Mouse (Mus musculus): Measurements from ENCODE around the gene Spop. TPM values are rescaled to one million over a fixed set of nuclear protein-coding genes. Genes with fewer than 3 reads are reported as not detected.

Spop gene
- polyA plus RNA-seq, 1 experiment, result 19.6 TPM

DNA sequence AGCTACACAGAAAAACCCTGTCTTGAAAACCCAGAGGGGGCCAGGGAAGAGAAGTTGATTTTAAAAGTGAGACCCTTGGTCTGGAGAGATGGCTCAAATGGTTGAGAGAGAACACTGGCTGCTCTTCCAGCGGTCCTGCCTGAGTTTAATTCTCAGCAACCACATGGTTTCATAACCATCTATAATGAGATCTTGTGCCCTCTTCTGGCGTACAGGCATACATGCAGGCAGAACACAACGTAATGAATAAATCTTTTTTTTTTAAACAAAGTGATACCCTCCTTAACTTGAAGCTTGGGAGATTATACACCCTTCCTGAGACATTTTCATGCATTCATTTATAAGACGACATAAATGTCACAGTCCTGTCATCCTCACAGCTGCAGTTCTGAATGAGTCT lies 65.6 kb downstream of the Spop start:
- H3K36me3 ChIP-seq (ENCODE audit: control insufficient read depth, insufficient read depth, low read length), result no peaks in the 10 kb centered on the region; the same call in 1 of the 2 replicates
- H3K4me1 ChIP-seq (ENCODE audit: control insufficient read depth, insufficient read depth, low read length), result no peaks in the 10 kb centered on the region
- no peaks in the 10 kb centered on the region for H3K27me3 ChIP-seq (ENCODE audit: control insufficient read depth, insufficient read depth, low read length)
- no peak for TF ChIP-seq POLR2A (IDR thresholded peaks at IDR 0.05; ENCODE audit: control insufficient read depth, low read depth, low read length)
- TF ChIP-seq CTCF (IDR thresholded peaks at IDR 0.05; ENCODE audit: control insufficient read depth, insufficient read depth, insufficient replicate concordance, low read depth, low read length), result no peak
- H3K4me3 ChIP-seq (ENCODE audit: control insufficient read depth, low read depth, low read length), result no peak overlapping the region
- H3K27ac ChIP-seq (ENCODE audit: control insufficient read depth, insufficient read depth, low read depth, low read length), result no peak overlapping the region

DNA sequence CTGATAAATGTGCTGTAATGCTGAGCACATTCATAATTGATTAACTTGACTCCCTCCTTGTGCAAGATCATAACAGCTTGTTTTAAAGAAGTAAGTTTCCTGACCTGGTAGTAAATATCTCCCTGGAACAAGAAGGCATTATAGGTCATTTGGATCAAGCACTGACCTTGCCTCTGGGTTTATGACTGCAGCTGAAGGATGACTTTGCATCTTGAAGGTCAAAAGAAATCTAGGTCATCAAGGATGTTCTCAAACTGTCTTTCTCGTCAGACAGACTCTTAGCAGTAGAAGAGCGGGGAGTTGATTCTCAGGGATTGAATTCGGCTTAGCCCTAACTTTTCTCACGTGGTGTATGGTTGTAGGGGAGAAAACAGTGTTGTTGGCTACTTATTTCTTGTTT lies 66.8 kb downstream of the Spop start:
- TF ChIP-seq CTCF (IDR thresholded peaks at IDR 0.05; ENCODE audit: control insufficient read depth, insufficient read depth, insufficient replicate concordance, low read depth, low read length) (no peak), POLR2A (IDR thresholded peaks at IDR 0.05; ENCODE audit: control insufficient read depth, low read depth, low read length) (no peak)
- H3K4me1 ChIP-seq (ENCODE audit: control insufficient read depth, insufficient read depth, low read length), result no peaks in the 10 kb centered on the region

DNA sequence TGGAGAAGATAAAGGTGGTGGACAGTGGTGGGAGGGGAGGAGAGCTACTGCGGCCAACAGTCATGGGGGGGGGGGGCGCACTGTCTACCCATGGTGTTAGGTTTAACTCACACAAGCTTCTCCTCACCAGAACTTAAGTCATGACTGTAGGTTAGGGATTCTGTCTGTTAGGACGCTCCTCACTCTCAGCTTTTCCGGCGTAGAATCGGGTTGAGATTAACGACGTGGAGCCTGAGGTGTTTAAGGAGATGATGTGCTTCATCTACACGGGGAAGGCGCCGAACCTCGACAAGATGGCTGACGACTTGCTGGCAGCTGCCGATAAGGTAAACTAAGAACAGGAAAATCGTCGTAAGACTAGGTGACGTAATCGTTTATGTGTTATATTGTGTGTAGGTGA lies 71.8 kb downstream of the Spop start:
- no peaks in the 10 kb centered on the region for H3K4me1 ChIP-seq (ENCODE audit: control insufficient read depth, insufficient read depth, low read length)
- no peak overlapping the region for H3K27ac ChIP-seq (ENCODE audit: control insufficient read depth, insufficient read depth, low read depth, low read length)
- H3K36me3 ChIP-seq (ENCODE audit: control insufficient read depth, insufficient read depth, low read length), result no peaks in the 10 kb centered on the region; the same call in 1 of the 2 replicates
- no peak overlapping the region for H3K4me3 ChIP-seq (ENCODE audit: control insufficient read depth, low read depth, low read length)
- H3K27me3 ChIP-seq (ENCODE audit: control insufficient read depth, insufficient read depth, low read length), result no peaks in the 10 kb centered on the region
- TF ChIP-seq POLR2A (IDR thresholded peaks at IDR 0.05; ENCODE audit: control insufficient read depth, low read depth, low read length) (no peak), CTCF (IDR thresholded peaks at IDR 0.05; ENCODE audit: control insufficient read depth, insufficient read depth, insufficient replicate concordance, low read depth, low read length) (no peak)

More for the DNA sequence above, 66.8 kb downstream of the Spop start:
- Histone ChIP-seq H3K36me3 (ENCODE audit: control insufficient read depth, insufficient read depth, low read length) (no peaks in the 10 kb centered on the region; the same call in 1 of the 2 replicates), H3K27me3 (ENCODE audit: control insufficient read depth, insufficient read depth, low read length) (no peaks in the 10 kb centered on the region), H3K27ac (ENCODE audit: control insufficient read depth, insufficient read depth, low read depth, low read length) (no peak overlapping the region), H3K4me3 (ENCODE audit: control insufficient read depth, low read depth, low read length) (no peak overlapping the region)

DNA sequence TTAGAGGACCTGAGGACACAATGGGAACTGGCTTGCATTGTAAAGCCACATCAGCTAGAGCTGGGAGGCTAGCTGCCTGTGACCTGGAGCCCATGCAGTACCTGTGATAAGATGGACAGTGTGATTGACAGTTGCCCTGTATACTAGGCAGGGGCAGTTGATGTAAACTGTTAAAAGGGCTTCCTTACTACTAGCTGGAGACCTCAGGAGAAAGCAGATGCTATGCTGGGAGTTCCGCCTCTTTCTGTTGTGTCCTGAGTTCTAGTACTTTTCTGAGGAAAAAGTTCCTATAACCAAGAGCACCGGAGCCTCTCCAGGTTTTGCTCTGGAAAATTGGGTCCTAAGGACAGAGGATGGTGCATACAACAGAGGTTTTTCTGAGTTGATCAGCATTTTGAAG lies 73.4 kb downstream of the Spop start:
- H3K4me1 ChIP-seq (ENCODE audit: control insufficient read depth, insufficient read depth, low read length), result no peaks in the 10 kb centered on the region
- no peak overlapping the region for H3K27ac ChIP-seq (ENCODE audit: control insufficient read depth, insufficient read depth, low read depth, low read length)
- H3K27me3 ChIP-seq (ENCODE audit: control insufficient read depth, insufficient read depth, low read length), result no peaks in the 10 kb centered on the region
- TF ChIP-seq CTCF (IDR thresholded peaks at IDR 0.05; ENCODE audit: control insufficient read depth, insufficient read depth, insufficient replicate concordance, low read depth, low read length), result no peak
- no peak for TF ChIP-seq POLR2A (IDR thresholded peaks at IDR 0.05; ENCODE audit: control insufficient read depth, low read depth, low read length)
- no peak overlapping the region for H3K4me3 ChIP-seq (ENCODE audit: control insufficient read depth, low read depth, low read length)
- no peaks in the 10 kb centered on the region; the same call in 1 of the 2 replicates for H3K36me3 ChIP-seq (ENCODE audit: control insufficient read depth, insufficient read depth, low read length)

DNA sequence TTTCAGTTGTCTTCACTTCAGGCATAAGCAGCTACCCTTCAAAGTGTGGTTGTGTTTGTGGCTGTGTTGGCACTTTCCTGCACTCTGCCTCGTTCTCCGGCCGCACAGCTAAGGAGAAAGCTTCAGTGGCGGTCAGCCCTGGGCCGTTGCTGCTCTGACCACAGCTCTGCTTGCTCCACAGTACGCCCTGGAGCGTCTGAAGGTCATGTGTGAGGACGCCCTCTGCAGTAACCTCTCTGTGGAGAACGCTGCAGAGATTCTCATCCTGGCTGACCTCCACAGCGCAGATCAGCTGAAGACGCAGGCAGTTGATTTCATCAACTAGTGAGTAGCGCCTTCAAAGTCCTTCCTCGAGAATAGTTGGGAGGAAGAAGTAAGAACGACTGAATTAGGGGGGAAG lies 76.2 kb downstream of the Spop start:
- Histone ChIP-seq H3K27ac (ENCODE audit: control insufficient read depth, insufficient read depth, low read depth, low read length) (no peak overlapping the region), H3K4me3 (ENCODE audit: control insufficient read depth, low read depth, low read length) (no peak overlapping the region), H3K4me1 (ENCODE audit: control insufficient read depth, insufficient read depth, low read length) (no peaks in the 10 kb centered on the region), H3K27me3 (ENCODE audit: control insufficient read depth, insufficient read depth, low read length) (no peaks in the 10 kb centered on the region), H3K36me3 (ENCODE audit: control insufficient read depth, insufficient read depth, low read length) (no peaks in the 10 kb centered on the region; the same call in 1 of the 2 replicates)
- no peak for TF ChIP-seq POLR2A (IDR thresholded peaks at IDR 0.05; ENCODE audit: control insufficient read depth, low read depth, low read length)
- no peak for TF ChIP-seq CTCF (IDR thresholded peaks at IDR 0.05; ENCODE audit: control insufficient read depth, insufficient read depth, insufficient replicate concordance, low read depth, low read length)

DNA sequence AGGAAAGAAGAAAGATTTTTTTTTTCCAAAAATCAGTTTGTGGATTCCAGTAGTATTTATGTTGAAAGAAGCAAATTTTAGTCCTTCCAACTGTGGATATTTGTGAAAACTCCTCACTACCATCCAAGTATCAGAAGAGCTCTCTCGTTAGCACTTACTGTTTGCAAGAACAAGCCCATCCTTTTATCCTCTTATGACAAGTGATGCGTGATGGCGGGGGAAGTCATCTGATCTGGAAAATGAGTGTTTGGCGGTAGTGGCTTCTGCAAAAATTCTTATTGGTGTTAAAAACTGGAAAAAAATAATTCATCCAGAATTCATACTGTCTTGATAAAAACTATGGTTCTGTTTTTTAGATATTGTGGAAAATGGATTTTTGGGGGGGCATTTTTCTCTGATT lies 78.4 kb downstream of the Spop start:
- Histone ChIP-seq H3K36me3 (ENCODE audit: control insufficient read depth, insufficient read depth, low read length) (no peaks in the 10 kb centered on the region; the same call in 1 of the 2 replicates), H3K27ac (ENCODE audit: control insufficient read depth, insufficient read depth, low read depth, low read length) (no peak overlapping the region), H3K27me3 (ENCODE audit: control insufficient read depth, insufficient read depth, low read length) (no peaks in the 10 kb centered on the region), H3K4me1 (ENCODE audit: control insufficient read depth, insufficient read depth, low read length) (no peaks in the 10 kb centered on the region), H3K4me3 (ENCODE audit: control insufficient read depth, low read depth, low read length) (no peak overlapping the region)
- TF ChIP-seq POLR2A (IDR thresholded peaks at IDR 0.05; ENCODE audit: control insufficient read depth, low read depth, low read length), result no peak
- TF ChIP-seq CTCF (IDR thresholded peaks at IDR 0.05; ENCODE audit: control insufficient read depth, insufficient read depth, insufficient replicate concordance, low read depth, low read length), result no peak

DNA sequence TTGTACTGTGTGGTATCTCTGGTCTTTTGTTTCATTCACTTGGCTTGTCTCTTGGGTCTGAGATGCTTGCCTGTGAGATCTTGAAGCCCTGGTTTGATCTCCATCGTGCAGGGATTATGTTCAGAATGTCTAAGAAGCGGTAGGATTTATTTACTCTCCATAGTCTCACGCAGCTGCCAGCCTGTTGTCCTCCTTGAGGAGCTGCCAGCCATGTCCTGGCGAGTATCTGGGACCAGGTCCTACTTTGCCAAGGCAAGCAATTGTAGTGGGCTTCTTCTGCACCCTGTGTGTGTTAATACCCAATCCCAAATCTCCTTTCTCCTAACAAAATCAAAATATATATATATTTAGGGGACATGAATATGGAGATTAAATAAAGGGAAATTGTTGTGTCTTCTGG lies 79.1 kb downstream of the Spop start:
- no peak overlapping the region for H3K4me3 ChIP-seq (ENCODE audit: control insufficient read depth, low read depth, low read length)
- H3K36me3 ChIP-seq (ENCODE audit: control insufficient read depth, insufficient read depth, low read length), result no peaks in the 10 kb centered on the region; the same call in 1 of the 2 replicates
- no peak for TF ChIP-seq POLR2A (IDR thresholded peaks at IDR 0.05; ENCODE audit: control insufficient read depth, low read depth, low read length)
- TF ChIP-seq CTCF (IDR thresholded peaks at IDR 0.05; ENCODE audit: control insufficient read depth, insufficient read depth, insufficient replicate concordance, low read depth, low read length), result no peak
- H3K27ac ChIP-seq (ENCODE audit: control insufficient read depth, insufficient read depth, low read depth, low read length), result no peak overlapping the region
- H3K27me3 ChIP-seq (ENCODE audit: control insufficient read depth, insufficient read depth, low read length), result no peaks in the 10 kb centered on the region
- no peaks in the 10 kb centered on the region for H3K4me1 ChIP-seq (ENCODE audit: control insufficient read depth, insufficient read depth, low read length)

DNA sequence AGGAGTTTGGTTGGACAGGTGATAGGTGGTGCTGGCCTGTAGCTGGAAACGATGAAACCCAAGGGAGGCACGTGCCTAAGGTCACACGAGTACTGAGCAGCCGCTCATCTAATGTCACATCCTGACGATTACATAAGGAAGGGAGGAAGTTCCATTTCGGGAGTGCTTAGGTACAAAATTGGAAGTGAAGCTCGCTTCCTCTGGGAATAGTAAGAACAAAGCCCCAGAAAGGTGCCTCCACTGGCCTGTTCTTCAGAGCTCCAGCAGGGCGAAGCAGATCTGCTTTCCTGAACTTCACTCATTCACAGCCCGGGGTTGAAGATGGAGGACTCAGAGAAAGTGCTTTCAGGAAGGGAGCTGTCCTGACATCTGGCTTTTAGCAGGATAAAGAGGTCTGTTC lies 80.1 kb downstream of the Spop start:
- Histone ChIP-seq H3K36me3 (ENCODE audit: control insufficient read depth, insufficient read depth, low read length) (no peaks in the 10 kb centered on the region; the same call in 1 of the 2 replicates), H3K4me1 (ENCODE audit: control insufficient read depth, insufficient read depth, low read length) (no peaks in the 10 kb centered on the region), H3K27ac (ENCODE audit: control insufficient read depth, insufficient read depth, low read depth, low read length) (no peak overlapping the region), H3K27me3 (ENCODE audit: control insufficient read depth, insufficient read depth, low read length) (no peaks in the 10 kb centered on the region), H3K4me3 (ENCODE audit: control insufficient read depth, low read depth, low read length) (no peak overlapping the region)
- TF ChIP-seq POLR2A (IDR thresholded peaks at IDR 0.05; ENCODE audit: control insufficient read depth, low read depth, low read length), result no peak
- TF ChIP-seq CTCF (IDR thresholded peaks at IDR 0.05; ENCODE audit: control insufficient read depth, insufficient read depth, insufficient replicate concordance, low read depth, low read length), result no peak
